Mouse (Mus musculus) lung, postnatal 4 days (tissue): ENCODE measurements around the gene Chl1.

Experiments used
- DNase-seq, 2 experiments: peaks; one replicate each; pipeline ENCODE4 v3.0.0; 2021

Chl1 gene

GRCm38 (mm10) chr6:103510392-103511289, at the start of gene Chl1:
Gene Chl1 (plus strand): TSS chr6:103510586.
- peak in 1 of 2 experiments; percentile 20 for DNase-seq

- no peak for DNase-seq
Observed at GRCm38 (mm10) chr6:103465479-103466080, 44.8 kb upstream of the Chl1 start.

- no peak for DNase-seq
Observed at GRCm38 (mm10) chr6:103473316-103473715, 37.1 kb upstream of the Chl1 start.

GRCm38 (mm10) chr6:103487199-103487598, 23.2 kb upstream of the Chl1 start:
- DNase-seq: no peak

GRCm38 (mm10) chr6:103498404-103498803, 12.0 kb upstream of the Chl1 start:
- no peak for DNase-seq

- no peak for DNase-seq
Observed at GRCm38 (mm10) chr6:103504065-103504464, 6.3 kb upstream of the Chl1 start.

GRCm38 (mm10) chr6:103507751-103508575, 2.4 kb upstream of the Chl1 start:
- no peak for DNase-seq

- no peak for DNase-seq
Observed at GRCm38 (mm10) chr6:103509596-103509995, 790 bp upstream of the Chl1 start.

GRCm38 (mm10) chr6:103511290-103511971, 1.0 kb downstream of the Chl1 start:
- no peak for DNase-seq

GRCm38 (mm10) chr6:103511972-103512565, 1.7 kb downstream of the Chl1 start:
- DNase-seq: peak in 1 of 2 experiments; percentile 17

- DNase-seq: no peak
Observed at GRCm38 (mm10) chr6:103512911-103513321, 2.5 kb downstream of the Chl1 start.

GRCm38 (mm10) chr6:103513621-103514241, 3.3 kb downstream of the Chl1 start:
- DNase-seq: no peak

- DNase-seq: no peak
Observed at GRCm38 (mm10) chr6:103514346-103514745, 4.0 kb downstream of the Chl1 start.

- DNase-seq: no peak
Observed at GRCm38 (mm10) chr6:103514756-103515155, 4.4 kb downstream of the Chl1 start.

- DNase-seq: no peak
Observed at GRCm38 (mm10) chr6:103519596-103519995, 9.2 kb downstream of the Chl1 start.

GRCm38 (mm10) chr6:103525326-103526024, 15.1 kb downstream of the Chl1 start:
- no peak for DNase-seq

- DNase-seq: no peak
Observed at GRCm38 (mm10) chr6:103526945-103527777, 16.8 kb downstream of the Chl1 start.

GRCm38 (mm10) chr6:103533048-103533447, 22.7 kb downstream of the Chl1 start:
- DNase-seq: no peak

- no peak for DNase-seq
Observed at GRCm38 (mm10) chr6:103534027-103534426, 23.6 kb downstream of the Chl1 start.

- no peak for DNase-seq
Observed at GRCm38 (mm10) chr6:103542576-103542975, 32.2 kb downstream of the Chl1 start.
